Mouse (Mus musculus) CH12.LX (cell line): Measurements from ENCODE around the gene Mettl27. TPM values are rescaled to one million over a fixed set of nuclear protein-coding genes. Genes with fewer than 3 reads are reported as not detected.

Source experiments
- DNase-seq: peaks from one replicate; pipeline ENCODE4 v3.0.0-alpha.2; 2013; ENCODE audit errors: extremely low read depth
- H3K27ac ChIP-seq: 2 replicates; pipeline ENCODE4 v1.5.1; 2012; ENCODE audit warnings: low read depth, mild to moderate bottlenecking, control low read depth, moderate library complexity; ENCODE audit not compliant: insufficient read depth
- H3K27me3 ChIP-seq: replicated peaks from 2 replicates; pipeline ENCODE3; 2012; ENCODE audit warnings: inconsistent platforms
- H3K36me3 ChIP-seq, 2 experiments: replicated peaks in 1 of 2; 2 replicates each; pipeline versions ENCODE3 to v1.6.1; 2012; ENCODE audit warnings: inconsistent platforms in 1 of 2, low read length in 1 of 2, mild to moderate bottlenecking in 1 of 2, mixed read lengths in 1 of 2, moderate library complexity in 1 of 2; ENCODE audit not compliant: control insufficient read depth in 1 of 2, insufficient read depth in 1 of 2
- H3K4me1 ChIP-seq, 2 experiments: 2 replicates each; pipeline ENCODE4 v1.6.1; 2012; ENCODE audit warnings: inconsistent platforms in 1 of 2, moderate library complexity in 1 of 2; ENCODE audit not compliant: insufficient read depth in 2 of 2, control insufficient read depth in 1 of 2
- H3K4me2 ChIP-seq: 2 replicates; pipeline ENCODE4 v1.6.1; 2012; ENCODE audit warnings: low read depth, mild to moderate bottlenecking, control low read depth; ENCODE audit not compliant: poor library complexity, insufficient read depth, severe bottlenecking
- H3K4me3 ChIP-seq, 3 experiments: fragments of 150-350 bp in 1 of 3; sonication (generic) in 1 of 3; replicated peaks in 1 of 3; 2 replicates each; pipeline versions ENCODE3 to v1.5.1; 2011 to 2012; ENCODE audit warnings: low read depth in 2 of 3, low read length in 2 of 3, mild to moderate bottlenecking in 2 of 3, moderate library complexity in 2 of 3, control low read depth in 1 of 3, improper control_type of control experiment in 1 of 3, inconsistent platforms in 1 of 3, mixed read lengths in 1 of 3; ENCODE audit not compliant: poor library complexity in 1 of 3
- H3K79me2 ChIP-seq: replicated peaks from 2 replicates; pipeline ENCODE4 v1.6.1; 2012; ENCODE audit warnings: mild to moderate bottlenecking, moderate library complexity; ENCODE audit not compliant: control insufficient read depth, poor library complexity, insufficient read depth, severe bottlenecking; ENCODE audit errors: extremely low read depth
- H3K9ac ChIP-seq: 2 replicates; pipeline ENCODE4 v1.6.1; 2012; ENCODE audit warnings: low read depth, mild to moderate bottlenecking, control low read depth, moderate library complexity; ENCODE audit not compliant: insufficient read depth
- H3K9me3 ChIP-seq: replicated peaks from 2 replicates; pipeline ENCODE3; 2012; ENCODE audit warnings: low read length, inconsistent platforms, mixed read lengths
- BHLHE40 ChIP-seq: IDR thresholded peaks from 2 replicates; pipeline ENCODE4 v1.6.1; 2011; ENCODE audit warnings: mild to moderate bottlenecking, low read depth, low read length, improper control_type of control experiment
- CHD1 ChIP-seq: IDR thresholded peaks from 2 replicates; pipeline ENCODE4 v1.6.1; 2012; ENCODE audit warnings: low read depth, low read length, improper control_type of control experiment, inconsistent platforms
- E2F4 ChIP-seq: IDR thresholded peaks from 2 replicates; pipeline ENCODE4 v1.6.1; 2011; ENCODE audit warnings: low read depth, low read length, improper control_type of control experiment; ENCODE audit not compliant: insufficient replicate concordance
- ELF1 ChIP-seq: IDR thresholded peaks from 2 replicates; pipeline ENCODE4 v1.6.1; 2014; ENCODE audit warnings: low read depth, mild to moderate bottlenecking, inconsistent platforms, low read length, improper control_type of control experiment
- ETS1 ChIP-seq: conservative IDR thresholded peaks from 2 replicates; pipeline ENCODE4 v1.6.1; 2012; ENCODE audit warnings: low read depth, mild to moderate bottlenecking, inconsistent platforms, low read length, improper control_type of control experiment, moderate library complexity
- GABPA ChIP-seq: IDR thresholded peaks from 2 replicates; pipeline ENCODE4 v1.6.1; 2012; ENCODE audit warnings: low read depth, low read length, improper control_type of control experiment, inconsistent platforms; ENCODE audit not compliant: insufficient replicate concordance
- JUN ChIP-seq: IDR thresholded peaks from 2 replicates; pipeline ENCODE4 v1.6.1; 2011; ENCODE audit warnings: low read depth, mild to moderate bottlenecking, low read length, improper control_type of control experiment, moderate library complexity; ENCODE audit not compliant: insufficient read depth
- MAX ChIP-seq: IDR thresholded peaks from 2 replicates; pipeline ENCODE4 v1.6.1; 2011; ENCODE audit warnings: low read length, improper control_type of control experiment
- MAZ ChIP-seq: IDR thresholded peaks from 2 replicates; pipeline ENCODE4 v1.6.1; 2012; ENCODE audit warnings: low read depth, mild to moderate bottlenecking, inconsistent platforms, low read length, improper control_type of control experiment, moderate library complexity
- MEF2A ChIP-seq: IDR thresholded peaks from 2 replicates; pipeline ENCODE4 v1.6.1; 2014; ENCODE audit warnings: low read depth, mild to moderate bottlenecking, inconsistent platforms, low read length, improper control_type of control experiment, borderline replicate concordance
- NELFE ChIP-seq: IDR thresholded peaks from 2 replicates; pipeline ENCODE4 v1.6.1; 2011; ENCODE audit warnings: low read depth, low read length, improper control_type of control experiment
- NRF1 ChIP-seq: IDR thresholded peaks from 2 replicates; pipeline ENCODE4 v1.6.1; 2014; ENCODE audit warnings: low read depth, mild to moderate bottlenecking, inconsistent platforms, low read length, improper control_type of control experiment, moderate library complexity
- PAX5 ChIP-seq: IDR thresholded peaks from 2 replicates; pipeline ENCODE4 v1.6.1; 2012; ENCODE audit warnings: low read length, inconsistent platforms, mixed read lengths
- POLR2A ChIP-seq: IDR thresholded peaks from 2 replicates; pipeline ENCODE4 v1.6.1; 2011; ENCODE audit warnings: low read depth, mild to moderate bottlenecking, improper control_type of control experiment, low read length
- POLR2AphosphoS2 ChIP-seq: IDR thresholded peaks from 2 replicates; pipeline ENCODE4 v1.6.1; 2011; ENCODE audit warnings: low read depth, low read length, improper control_type of control experiment
- RAD21 ChIP-seq: IDR thresholded peaks from 2 replicates; pipeline ENCODE4 v1.6.1; 2011; ENCODE audit warnings: low read depth, mild to moderate bottlenecking, low read length, improper control_type of control experiment, moderate library complexity
- RCOR1 ChIP-seq: conservative IDR thresholded peaks from 2 replicates; pipeline ENCODE4 v1.6.1; 2012; ENCODE audit warnings: low read depth, mild to moderate bottlenecking, inconsistent platforms, low read length, improper control_type of control experiment
- SIN3A ChIP-seq: IDR thresholded peaks from 2 replicates; pipeline ENCODE4 v1.6.1; 2012; ENCODE audit warnings: low read length, improper control_type of control experiment, inconsistent platforms
- TBP ChIP-seq: conservative IDR thresholded peaks from 2 replicates; pipeline ENCODE4 v1.6.1; 2011; ENCODE audit warnings: low read depth, low read length, improper control_type of control experiment
- UBTF ChIP-seq: IDR thresholded peaks from 2 replicates; pipeline ENCODE4 v1.6.1; 2012; ENCODE audit warnings: low read depth, mild to moderate bottlenecking, inconsistent platforms, low read length, improper control_type of control experiment, moderate library complexity
- USF1 ChIP-seq: IDR thresholded peaks from 2 replicates; pipeline ENCODE4 v1.6.1; 2014; ENCODE audit warnings: low read depth, mild to moderate bottlenecking, inconsistent platforms, low read length, improper control_type of control experiment
- USF2 ChIP-seq: conservative IDR thresholded peaks from 2 replicates; pipeline ENCODE4 v1.6.1; 2011; ENCODE audit warnings: low read depth, low read length, improper control_type of control experiment
- ZNF384 ChIP-seq: IDR thresholded peaks from 2 replicates; pipeline ENCODE4 v1.6.1; 2012; ENCODE audit warnings: low read depth, low read length, improper control_type of control experiment, inconsistent platforms
- dilution Hi-C: fragments of 300-500 bp; cut with MboI; formaldehyde crosslinking; loops from 2 replicates; pipeline ENCODE4 v1.14.3; 2020; ENCODE audit warnings: low sequenced_read_pairs; ENCODE audit not compliant: extremely low pct_unique_long_range_greater_than_20kb, extremely low pct_ligation_motif_present
- in situ Hi-C: fragments of 300-500 bp; cut with MboI; formaldehyde crosslinking; loops from 3 replicates; pipeline ENCODE4 v1.14.3; 2019; ENCODE audit warnings: low sequenced_read_pairs, low pct_ligation_motif_present, low pct_unique_long_range_greater_than_20kb, mixed read lengths
- polyA plus RNA-seq: library from polyadenylated mRNA; unstranded; fragments of >175 nt; gene quantifications from 2 replicates; pipeline ENCODE4 v1.2.1, GENCODE M21; 2012; ENCODE audit warnings: low read depth; ENCODE audit not compliant: insufficient read length
- total RNA-seq, 2 experiments: library from RNA; depleted of rRNA; stranded (reverse); fragments of 300-350 nt in 1 of 2; fragments of >200 nt in 1 of 2; gene quantifications; 2 replicates each; pipeline ENCODE4 v1.2.3; 2012 to 2014

Gene Mettl27
- total and polyA plus RNA-seq, 3 experiments: 0.73 to 1.9 (median 0.93) TPM

- H3K27me3 ChIP-seq: peaks cover 74% of the 10 kb centered on the region
- no peak overlapping the region for H3K4me3 ChIP-seq
- in situ Hi-C loops (no loop called here), dilution Hi-C loops (no loop called here)
- no peak overlapping the region for H3K9ac ChIP-seq
- H3K79me2 ChIP-seq: no peaks in the 10 kb centered on the region
- no peaks in the 10 kb centered on the region for H3K9me3 ChIP-seq
- H3K4me1 ChIP-seq: no peaks in the 10 kb centered on the region
- no peaks in the 10 kb centered on the region for H3K36me3 ChIP-seq
- no peak for DNase-seq
- no peak overlapping the region for H3K4me2 ChIP-seq
- no peak overlapping the region for H3K27ac ChIP-seq
- no peak for TF ChIP-seq PAX5
- TF ChIP-seq ETS1: no peak
- no peak for TF ChIP-seq USF2
- TF ChIP-seq RAD21: no peak
- TF ChIP-seq SIN3A: no peak
- no peak for TF ChIP-seq UBTF
- no peak for TF ChIP-seq E2F4
- TF ChIP-seq ELF1: no peak
- no peak for TF ChIP-seq POLR2A
- no peak for TF ChIP-seq USF1
- TF ChIP-seq ZNF384: no peak
- no peak for TF ChIP-seq TBP
- TF ChIP-seq MAZ: no peak
- no peak for TF ChIP-seq BHLHE40
- no peak for TF ChIP-seq POLR2AphosphoS2
- no peak for TF ChIP-seq NELFE
- TF ChIP-seq RCOR1: no peak
- TF ChIP-seq, all 38 proteins: peak for 0
These were observed 5.4 kb upstream of the Mettl27 start for GRCm38 (mm10) chr5:134926726-134927125.

DNA sequence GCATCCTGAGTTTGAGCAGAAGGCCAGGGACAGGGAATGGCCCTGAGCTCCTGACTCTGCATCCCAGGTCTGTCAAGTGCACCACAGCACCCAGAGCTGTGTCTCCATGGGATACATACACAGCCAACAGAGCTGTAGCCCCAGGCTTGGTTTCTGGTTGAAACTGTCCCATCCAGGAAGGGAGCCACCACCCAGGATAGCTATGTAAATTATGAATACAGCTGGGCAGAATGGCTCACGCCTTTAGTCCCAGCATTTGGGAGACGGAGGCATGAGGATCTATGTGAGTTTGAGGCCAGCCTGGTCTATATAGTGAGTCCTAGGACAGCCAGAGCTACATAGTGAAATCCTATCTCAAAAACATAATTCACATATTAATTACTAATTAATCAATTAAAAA is 2.2 kb upstream of the Mettl27 start:
- no peak for TF ChIP-seq SIN3A
- no peak for TF ChIP-seq ZNF384
- no peak for TF ChIP-seq MEF2A
- TF ChIP-seq ELF1: no peak
- TF ChIP-seq JUN: no peak
- no peak for TF ChIP-seq MAX
- no peak for TF ChIP-seq GABPA
- TF ChIP-seq RCOR1: no peak
- no peak for TF ChIP-seq USF2
- TF ChIP-seq CHD1: no peak
- no peak for TF ChIP-seq NRF1
- TF ChIP-seq POLR2A: no peak
- Histone ChIP-seq H3K27me3 (peaks cover 52% of the 10 kb centered on the region), H3K9me3 (peaks cover 17% of the 10 kb centered on the region), H3K4me2 (no peak overlapping the region), H3K4me3 (no peak overlapping the region), H3K4me1 (peaks cover 5 to 14% of the 10 kb centered on the region in 2 experiments; a peak in 2 of 4 replicates), H3K36me3 (no peaks in the 10 kb centered on the region), H3K9ac (no peak overlapping the region), H3K79me2 (no peaks in the 10 kb centered on the region), H3K27ac (no peak overlapping the region)
- in situ Hi-C loops: no loop called here
- dilution Hi-C loops: no loop called here
- DNase-seq: no peak
